Mouse (Mus musculus): ENCODE measurements around the gene Pmfbp1. TPM values are rescaled to one million over a fixed set of nuclear protein-coding genes. Genes with fewer than 3 reads are reported as not detected.

The Pmfbp1 gene
- polyA plus RNA-seq, 1 experiment, result not detected

DNA sequence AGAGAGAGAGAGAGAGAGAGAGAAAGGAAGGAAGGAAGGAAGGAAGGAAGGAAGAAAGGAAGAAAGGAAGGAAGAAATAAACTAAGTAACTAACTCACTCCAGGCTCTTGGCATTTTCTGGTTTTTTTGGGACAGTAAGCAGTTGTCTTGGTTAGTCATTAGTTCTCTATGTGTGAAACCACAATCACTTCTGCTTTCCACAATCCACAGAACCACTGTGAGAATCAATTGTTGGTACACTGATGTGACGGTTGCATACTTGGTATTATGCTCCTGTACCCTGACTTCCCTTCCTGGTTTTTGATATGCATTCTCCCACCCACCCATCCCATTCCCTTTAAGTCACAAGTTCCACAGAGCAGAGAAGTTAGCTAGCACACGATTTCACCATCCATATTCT lies 70.1 kb downstream of the Pmfbp1 start:
- no peak for DNase-seq (ENCODE audit: low read depth in 1 of 2, low spot score in 2 of 2)
- H3K4me1 ChIP-seq (ENCODE audit: control insufficient read depth, insufficient read depth, insufficient read length), result no peaks in the 10 kb centered on the region; the same call in 1 of the 2 replicates
- H3K36me3 ChIP-seq (ENCODE audit: control insufficient read depth, insufficient read depth, low read length), result peaks cover 35% of the 10 kb centered on the region
- 42% methylated on average over 2 of the region's 2 CpGs for WGBS
- H3K4me3 ChIP-seq (ENCODE audit: extremely low read depth, insufficient read depth, insufficient read length), result no peak overlapping the region
- no peak overlapping the region for H3K27ac ChIP-seq (ENCODE audit: insufficient read depth, low read length)
- H3K27me3 ChIP-seq (ENCODE audit: control insufficient read depth, insufficient read depth, low read length), result no peaks in the 10 kb centered on the region
- TF ChIP-seq CTCF (IDR thresholded peaks at IDR 0.05; ENCODE audit: extremely low read depth, insufficient read depth, insufficient read length, insufficient replicate concordance) (no peak), POLR2A (IDR thresholded peaks at IDR 0.05; ENCODE audit: low read depth, low read length) (no peak)

DNA sequence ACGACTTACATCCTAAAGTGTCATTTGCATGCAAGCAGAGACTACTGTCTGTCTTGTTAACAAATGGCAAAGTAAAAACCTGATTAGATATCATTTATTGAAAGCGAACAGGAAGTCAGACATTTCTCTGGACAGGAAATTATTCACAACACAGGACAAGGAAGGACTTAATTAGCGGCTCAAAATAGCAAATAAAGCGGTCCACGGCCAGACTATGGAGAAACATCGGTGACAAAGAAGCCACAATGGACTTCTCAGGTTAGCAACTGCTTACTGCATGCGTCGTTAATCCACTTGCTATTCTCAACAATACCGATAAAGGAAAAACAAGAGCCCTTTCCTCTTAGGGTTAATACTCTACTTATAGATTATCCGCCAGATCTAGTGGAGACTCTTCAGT lies 70.9 kb downstream of the Pmfbp1 start:
- Histone ChIP-seq H3K4me1 (ENCODE audit: control insufficient read depth, insufficient read depth, insufficient read length) (no peaks in the 10 kb centered on the region; the same call in 1 of the 2 replicates), H3K27ac (ENCODE audit: insufficient read depth, low read length) (peak overlapping the region; percentile 93; the same call in 1 of the 2 replicates), H3K27me3 (ENCODE audit: control insufficient read depth, insufficient read depth, low read length) (no peaks in the 10 kb centered on the region), H3K4me3 (ENCODE audit: extremely low read depth, insufficient read depth, insufficient read length) (peak overlapping the region; percentile 91), H3K36me3 (ENCODE audit: control insufficient read depth, insufficient read depth, low read length) (peaks cover 33% of the 10 kb centered on the region)
- TF ChIP-seq CTCF (IDR thresholded peaks at IDR 0.05; ENCODE audit: extremely low read depth, insufficient read depth, insufficient read length, insufficient replicate concordance) (no peak), POLR2A (IDR thresholded peaks at IDR 0.05; ENCODE audit: low read depth, low read length) (no peak)
- DNase-seq (ENCODE audit: low read depth in 1 of 2, low spot score in 2 of 2), result no peak
- 4% methylated on average over 10 of the region's 10 CpGs for WGBS

DNA sequence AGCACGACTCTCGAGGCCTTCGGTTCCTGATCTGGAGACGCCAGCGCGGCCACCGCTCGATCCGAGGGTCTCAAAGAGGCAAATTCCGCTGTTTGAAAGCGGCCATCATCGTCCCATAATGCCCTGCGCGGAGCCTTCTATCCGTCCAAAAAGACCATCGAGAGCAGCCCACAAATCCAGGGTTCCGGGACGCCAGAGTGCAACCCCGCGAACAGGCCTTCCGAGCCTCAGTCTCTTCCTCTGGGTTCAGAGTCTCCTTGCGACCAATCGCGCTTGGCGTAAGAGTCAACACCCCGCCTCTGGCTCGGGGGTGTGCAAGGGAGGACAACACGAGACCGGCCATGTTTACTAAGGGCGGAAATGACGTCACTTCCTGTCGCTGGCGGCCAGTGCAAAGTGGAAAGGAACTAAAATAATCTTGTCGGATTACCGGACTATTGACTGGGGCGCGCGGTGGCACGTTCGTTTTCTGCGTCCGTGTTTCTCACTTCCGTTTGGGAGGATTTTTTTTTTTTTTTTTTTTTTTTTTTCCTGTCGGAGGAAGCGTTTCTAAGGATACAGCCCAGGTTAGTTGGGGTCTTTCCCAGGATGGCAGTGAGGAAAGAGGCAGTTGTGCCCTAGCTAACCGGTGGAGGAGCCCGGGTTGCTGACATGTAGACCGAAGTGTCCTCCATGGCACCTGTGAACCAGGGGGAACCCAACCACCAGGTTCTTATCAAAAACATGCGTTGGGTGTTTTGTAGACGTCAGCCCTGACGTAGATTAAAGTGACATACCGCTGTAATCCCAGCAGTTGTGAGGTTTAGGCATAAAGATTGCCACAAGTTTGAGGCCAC lies 71.9 kb downstream of the Pmfbp1 start, which contains the start of the genes Dhx38 and Txnl4b:
TSS of gene Dhx38 (minus strand) at position 364 of the 836 bp plus-strand sequence.
TSS of gene Txnl4b (plus strand) at position 395 of the 836 bp plus-strand sequence.
- peak; percentile 97 to 100 for DNase-seq (ENCODE audit: low read depth in 1 of 2, low spot score in 2 of 2)
- Histone ChIP-seq H3K4me3 (ENCODE audit: extremely low read depth, insufficient read depth, insufficient read length) (peak within 1 kb of the TSS; percentile 91), H3K4me1 (ENCODE audit: control insufficient read depth, insufficient read depth, insufficient read length) (no peaks in the 10 kb centered on the region; the same call in 1 of the 2 replicates), H3K36me3 (ENCODE audit: control insufficient read depth, insufficient read depth, low read length) (peaks cover 23% of the 10 kb centered on the region), H3K27ac (ENCODE audit: insufficient read depth, low read length) (peak within 1 kb of the TSS; percentile 93), H3K27me3 (ENCODE audit: control insufficient read depth, insufficient read depth, low read length) (no peaks in the 10 kb centered on the region)
- no peak for TF ChIP-seq CTCF (IDR thresholded peaks at IDR 0.05; ENCODE audit: extremely low read depth, insufficient read depth, insufficient read length, insufficient replicate concordance)
- no peak; the same call in 1 of the 2 replicates for TF ChIP-seq POLR2A (IDR thresholded peaks at IDR 0.05; ENCODE audit: low read depth, low read length)
- WGBS, result under 1% methylated on average over 52 of the region's 52 CpGs

DNA sequence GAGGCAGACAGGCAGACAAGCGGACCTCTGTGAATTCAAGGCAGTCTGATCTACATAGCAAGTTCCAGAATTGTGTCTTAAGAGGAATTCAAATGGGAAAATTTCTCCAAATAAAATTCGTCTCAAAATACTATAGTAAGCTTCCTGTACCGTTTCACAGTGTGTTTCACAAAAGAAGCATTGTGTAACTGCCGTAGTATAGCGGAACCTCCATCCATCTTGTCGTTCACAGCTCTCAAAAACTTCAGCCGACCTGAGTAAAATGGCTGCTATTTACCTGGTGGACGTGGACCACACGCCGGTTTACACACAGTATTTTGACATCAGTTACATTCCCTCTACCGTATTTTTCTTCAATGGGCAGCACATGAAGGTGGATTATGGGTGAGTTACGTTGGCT lies 77.3 kb downstream of the Pmfbp1 start:
- no peak for DNase-seq (ENCODE audit: low read depth in 1 of 2, low spot score in 2 of 2)
- Histone ChIP-seq H3K4me3 (ENCODE audit: extremely low read depth, insufficient read depth, insufficient read length) (no peak overlapping the region), H3K27ac (ENCODE audit: insufficient read depth, low read length) (no peak overlapping the region), H3K27me3 (ENCODE audit: control insufficient read depth, insufficient read depth, low read length) (no peaks in the 10 kb centered on the region), H3K4me1 (ENCODE audit: control insufficient read depth, insufficient read depth, insufficient read length) (no peaks in the 10 kb centered on the region), H3K36me3 (ENCODE audit: control insufficient read depth, insufficient read depth, low read length) (peaks cover 13% of the 10 kb centered on the region; the same call in 1 of the 2 replicates)
- WGBS, result 93% methylated on average over 12 of the region's 12 CpGs
- TF ChIP-seq CTCF (IDR thresholded peaks at IDR 0.05; ENCODE audit: extremely low read depth, insufficient read depth, insufficient read length, insufficient replicate concordance), result no peak
- TF ChIP-seq POLR2A (IDR thresholded peaks at IDR 0.05; ENCODE audit: low read depth, low read length), result no peak

DNA sequence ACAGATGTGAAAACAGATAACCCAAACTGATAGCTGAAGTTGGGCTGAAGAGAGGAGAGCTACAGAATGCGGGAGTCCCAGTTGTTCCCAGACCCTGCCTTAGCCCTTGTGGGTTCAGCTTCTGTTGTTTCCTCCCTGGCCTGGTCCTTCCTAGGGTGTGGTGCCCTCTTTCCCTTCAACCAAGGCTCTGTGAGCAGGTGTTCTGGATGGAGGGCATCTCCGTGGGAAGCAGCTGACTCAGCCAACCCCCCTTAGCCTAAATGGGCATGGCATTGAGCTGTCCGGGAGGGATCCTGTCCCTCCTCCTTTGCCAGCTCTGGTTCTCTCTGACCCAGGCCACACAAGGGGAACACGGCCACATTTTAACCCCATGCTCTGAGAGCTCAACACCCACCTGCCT lies 82.5 kb downstream of the Pmfbp1 start:
- no peak for DNase-seq (ENCODE audit: low read depth in 1 of 2, low spot score in 2 of 2)
- no peaks in the 10 kb centered on the region for H3K27me3 ChIP-seq (ENCODE audit: control insufficient read depth, insufficient read depth, low read length)
- no peak overlapping the region for H3K27ac ChIP-seq (ENCODE audit: insufficient read depth, low read length)
- no peak overlapping the region for H3K4me3 ChIP-seq (ENCODE audit: extremely low read depth, insufficient read depth, insufficient read length)
- TF ChIP-seq CTCF (IDR thresholded peaks at IDR 0.05; ENCODE audit: extremely low read depth, insufficient read depth, insufficient read length, insufficient replicate concordance), result no peak
- TF ChIP-seq POLR2A (IDR thresholded peaks at IDR 0.05; ENCODE audit: low read depth, low read length), result no peak
- H3K4me1 ChIP-seq (ENCODE audit: control insufficient read depth, insufficient read depth, insufficient read length), result no peaks in the 10 kb centered on the region
- peaks cover 4% of the 10 kb centered on the region; the same call in 1 of the 2 replicates for H3K36me3 ChIP-seq (ENCODE audit: control insufficient read depth, insufficient read depth, low read length)
- 77% methylated on average over 4 of the region's 4 CpGs for WGBS

DNA sequence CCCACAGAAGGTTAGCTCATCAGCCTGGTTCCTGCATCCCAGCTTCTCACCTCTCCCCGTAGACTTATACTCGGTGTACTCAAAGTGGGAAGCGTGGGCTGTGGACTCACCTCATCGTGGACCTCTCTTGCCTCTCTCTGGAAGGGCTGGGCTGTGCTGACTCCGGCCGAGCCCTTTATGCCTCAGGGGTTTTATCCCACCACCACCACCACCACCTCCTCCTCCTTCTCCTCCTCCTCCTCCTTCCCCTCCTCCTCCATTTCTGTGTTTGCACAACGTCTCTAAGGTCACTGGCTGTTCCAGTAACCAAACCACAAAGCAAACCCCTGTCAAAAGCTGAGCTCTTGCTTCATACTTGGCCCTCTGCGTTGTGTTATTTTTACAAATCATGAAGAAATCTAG lies 85.1 kb downstream of the Pmfbp1 start, which contains the start of gene Hp:
TSS of gene Hp (minus strand) at position 273 of the 402 bp plus-strand sequence.
- Histone ChIP-seq H3K4me1 (ENCODE audit: control insufficient read depth, insufficient read depth, insufficient read length) (no peaks in the 10 kb centered on the region), H3K4me3 (ENCODE audit: extremely low read depth, insufficient read depth, insufficient read length) (no peak within 1 kb of the TSS), H3K36me3 (ENCODE audit: control insufficient read depth, insufficient read depth, low read length) (no peaks in the 10 kb centered on the region), H3K27ac (ENCODE audit: insufficient read depth, low read length) (no peak within 1 kb of the TSS), H3K27me3 (ENCODE audit: control insufficient read depth, insufficient read depth, low read length) (no peaks in the 10 kb centered on the region)
- DNase-seq (ENCODE audit: low read depth in 1 of 2, low spot score in 2 of 2), result no peak
- no peak for TF ChIP-seq POLR2A (IDR thresholded peaks at IDR 0.05; ENCODE audit: low read depth, low read length)
- TF ChIP-seq CTCF (IDR thresholded peaks at IDR 0.05; ENCODE audit: extremely low read depth, insufficient read depth, insufficient read length, insufficient replicate concordance), result no peak
- WGBS, result 57% methylated on average over 8 of the region's 8 CpGs
